Mouse (Mus musculus) forebrain, embryonic 16.5 days (tissue): Measurements from ENCODE around the gene Ssc5d. TPM values are rescaled to one million over a fixed set of nuclear protein-coding genes. Genes with fewer than 3 reads are reported as not detected.

Experiments used
- ATAC-seq: fragments of 200-750 bp; cut with Nextera tagmentation; 2 replicates; pipeline ENCODE4 v1.8.0; 2017; ENCODE audit warnings: mild to moderate bottlenecking, moderate library complexity
- H3K27ac ChIP-seq: fragments of 300-500 bp; sonication (generic); 2 replicates; pipeline ENCODE4 v1.5.1; 2014; ENCODE audit warnings: low read length, control low read depth
- H3K27me3 ChIP-seq: fragments of 300-500 bp; sonication (generic); replicated peaks from 2 replicates; pipeline ENCODE4 v1.6.1; 2014; ENCODE audit warnings: low read length; ENCODE audit not compliant: control insufficient read depth, insufficient read depth
- H3K36me3 ChIP-seq: fragments of 300-500 bp; sonication (generic); 2 replicates; pipeline ENCODE4 v1.6.1; 2014; ENCODE audit not compliant: control insufficient read depth, insufficient read depth
- H3K4me1 ChIP-seq: fragments of 300-500 bp; sonication (generic); replicated peaks from 2 replicates; pipeline ENCODE4 v1.6.1; 2014; ENCODE audit warnings: low read length; ENCODE audit not compliant: control insufficient read depth, insufficient read depth
- H3K4me2 ChIP-seq: fragments of 300-500 bp; sonication (generic); 2 replicates; pipeline ENCODE4 v1.6.1; 2014; ENCODE audit warnings: mild to moderate bottlenecking, low read length, control low read depth
- H3K4me3 ChIP-seq: fragments of 300-500 bp; sonication (generic); replicated peaks from 2 replicates; pipeline ENCODE4 v1.5.1; 2014; ENCODE audit warnings: mild to moderate bottlenecking, low read length, control low read depth
- H3K9ac ChIP-seq: fragments of 300-500 bp; sonication (generic); replicated peaks from 2 replicates; pipeline ENCODE4 v1.6.1; 2014; ENCODE audit warnings: low read depth, low read length, control low read depth
- H3K9me3 ChIP-seq: fragments of 300-500 bp; sonication (generic); 2 replicates; pipeline ENCODE4 v1.6.1; 2016; ENCODE audit warnings: low read length; ENCODE audit not compliant: control insufficient read depth
- WGBS: fragments of 180-500 bp; shearing (Covaris S2); extraction: QIAGEN DNeasy Blood & Tissue Kit; methylation state at CpG from one replicate; pipeline ENCODE4 v1.1.7; 2014; 5-methylcytosine and 5-hydroxymethylcytosine counted together
- polyA plus RNA-seq: library from polyadenylated mRNA; unstranded; fragments of >200 nt; fragmentation: Nextera tagmentation; extraction: Ambion mirVana; gene quantifications from 2 replicates; pipeline ENCODE4 v1.2.1, GENCODE M21; 2015

Gene Ssc5d
- polyA plus RNA-seq, 1 experiment from 2014 or later = 0.34 TPM

DNA sequence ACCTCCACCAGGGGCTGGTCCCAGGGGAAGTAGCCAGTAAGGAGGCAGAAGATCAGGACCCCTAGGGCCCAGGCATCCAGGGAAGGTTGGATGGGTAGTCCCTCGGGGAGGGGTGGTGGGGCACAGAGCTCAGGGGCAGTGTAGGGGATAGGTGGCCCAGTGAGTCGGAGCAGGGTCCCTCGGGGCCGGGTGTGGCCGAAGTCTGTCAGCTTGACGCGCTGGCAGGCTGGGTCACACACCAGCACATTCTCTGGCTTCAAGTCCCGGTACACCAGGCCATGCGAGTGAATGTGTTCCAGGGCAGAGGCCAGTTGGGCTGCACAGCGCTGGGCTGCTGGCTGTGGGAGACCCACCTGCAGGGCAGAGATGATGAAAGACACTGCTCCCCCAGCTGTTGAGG is 31.8 kb downstream of the Ssc5d start:
- no peak overlapping the region for H3K27ac ChIP-seq
- no peaks in the 10 kb centered on the region for H3K9me3 ChIP-seq
- no peaks in the 10 kb centered on the region for H3K4me1 ChIP-seq
- no peaks in the 10 kb centered on the region for H3K27me3 ChIP-seq
- no peak overlapping the region for H3K9ac ChIP-seq
- no peak for ATAC-seq
- no peaks in the 10 kb centered on the region for H3K36me3 ChIP-seq
- H3K4me2 ChIP-seq = no peak overlapping the region
- H3K4me3 ChIP-seq = no peak overlapping the region
- 91% methylated on average over 10 of the region's 10 CpGs for WGBS

DNA sequence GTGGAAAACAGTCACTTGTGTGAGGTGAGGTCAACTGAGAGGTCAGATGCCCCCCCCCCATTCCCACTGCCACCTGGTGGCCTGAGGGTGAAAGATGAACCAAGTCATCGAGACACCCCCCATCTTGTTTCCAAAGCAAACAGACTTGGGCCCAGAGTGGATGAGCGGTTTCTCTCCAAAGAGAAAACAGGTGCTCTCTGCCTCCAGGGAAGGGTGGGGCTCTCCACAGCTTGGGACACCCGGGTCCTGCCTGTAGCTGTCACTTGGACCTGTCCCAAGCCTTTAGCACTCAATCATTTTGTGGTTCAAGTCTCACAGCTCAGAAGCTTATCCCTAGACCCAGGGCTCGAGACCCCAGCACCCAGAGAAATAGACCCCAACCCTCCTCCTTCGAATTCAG is 37.9 kb downstream of the Ssc5d start:
- 87% methylated on average over 5 of the region's 5 CpGs for WGBS
- no peak for ATAC-seq

DNA sequence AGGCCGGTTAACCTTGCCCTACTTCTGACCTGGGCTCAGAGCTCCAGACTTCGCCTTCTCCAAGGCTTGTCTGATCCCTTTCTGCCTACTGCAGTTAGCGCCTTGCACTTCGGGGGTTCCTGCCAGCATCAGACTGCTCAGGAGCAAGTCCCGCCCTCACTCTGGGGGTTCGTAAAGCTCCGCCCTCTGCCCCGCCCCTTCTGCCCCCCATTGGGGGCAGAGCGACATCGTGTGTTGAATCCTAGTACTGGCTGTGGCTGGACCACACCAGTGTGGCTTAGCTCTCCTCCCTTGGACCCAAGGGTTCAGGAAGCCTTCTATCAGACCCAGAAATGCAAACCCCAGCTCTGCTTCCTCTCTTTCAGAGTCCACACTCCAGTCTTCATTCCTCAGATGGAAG is 38.7 kb downstream of the Ssc5d start, which contains the start of gene Sbk2:
Gene Sbk2, minus strand, starts transcription at position 135 of the 400 bp plus-strand sequence.
- ATAC-seq = peak; percentile 80
- Histone ChIP-seq H3K4me3 (no peak within 1 kb of the TSS), H3K27ac (no peak within 1 kb of the TSS), H3K4me1 (no peaks in the 10 kb centered on the region), H3K9me3 (no peaks in the 10 kb centered on the region), H3K9ac (no peak within 1 kb of the TSS), H3K36me3 (no peaks in the 10 kb centered on the region), H3K27me3 (no peaks in the 10 kb centered on the region), H3K4me2 (no peak within 1 kb of the TSS)
- 8% methylated on average over 10 of the region's 10 CpGs for WGBS

More for the DNA sequence above, 37.9 kb downstream of the Ssc5d start:
- Histone ChIP-seq H3K36me3 (no peaks in the 10 kb centered on the region), H3K4me2 (no peak overlapping the region), H3K9ac (no peak overlapping the region), H3K9me3 (no peaks in the 10 kb centered on the region), H3K27me3 (no peaks in the 10 kb centered on the region), H3K27ac (no peak overlapping the region), H3K4me3 (no peak overlapping the region), H3K4me1 (no peaks in the 10 kb centered on the region)

DNA sequence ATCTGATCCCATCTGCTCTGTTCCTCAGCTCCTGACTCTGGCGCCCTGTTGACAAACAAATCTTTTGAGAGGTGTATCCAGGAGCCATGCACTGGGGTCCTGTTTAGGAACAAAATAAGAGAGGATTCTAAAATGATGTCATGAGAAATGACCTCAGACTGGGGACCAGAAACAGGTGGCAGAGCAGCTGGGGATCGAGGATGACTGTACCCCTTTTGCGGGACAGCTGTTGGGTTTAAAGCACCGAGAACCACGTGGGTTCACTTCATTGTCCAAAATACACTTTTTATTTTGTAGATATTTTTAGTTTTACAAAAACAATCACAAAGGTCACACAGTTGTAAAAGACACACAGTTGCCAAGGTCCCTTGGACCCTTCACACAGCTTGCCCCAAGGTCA is 39.4 kb downstream of the Ssc5d start:
- H3K4me1 ChIP-seq = no peaks in the 10 kb centered on the region
- H3K36me3 ChIP-seq = no peaks in the 10 kb centered on the region
- H3K27me3 ChIP-seq = no peaks in the 10 kb centered on the region
- no peak for ATAC-seq
- no peak overlapping the region for H3K27ac ChIP-seq
- H3K9ac ChIP-seq = no peak overlapping the region
- H3K4me2 ChIP-seq = no peak overlapping the region
- no peaks in the 10 kb centered on the region for H3K9me3 ChIP-seq
- 87% methylated on average over 5 of the region's 5 CpGs for WGBS
- no peak overlapping the region for H3K4me3 ChIP-seq

DNA sequence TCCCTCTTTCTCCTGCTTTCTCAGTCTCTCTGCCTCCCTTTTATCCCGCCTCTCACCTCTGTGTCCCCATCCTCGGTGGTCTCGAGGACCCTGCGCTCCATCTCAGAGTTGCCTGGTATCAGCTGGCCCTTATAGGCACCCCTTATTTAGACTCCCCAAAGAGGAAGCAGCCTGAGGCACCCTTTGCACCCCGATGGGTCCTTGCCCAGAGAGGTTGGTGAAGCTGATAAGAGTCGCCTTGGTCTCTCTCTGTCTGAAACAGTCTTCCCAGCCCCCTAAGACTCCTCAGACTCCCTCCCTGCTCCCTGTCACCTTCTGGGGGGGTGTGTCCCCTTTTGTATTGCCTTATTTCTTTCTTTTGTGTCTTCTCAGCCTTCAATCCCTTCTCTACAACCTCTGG is 45.5 kb downstream of the Ssc5d start, which contains the start of gene Sbk3:
Gene Sbk3, minus strand, starts transcription at position 101 of the 400 bp plus-strand sequence.
- no peak for ATAC-seq

DNA sequence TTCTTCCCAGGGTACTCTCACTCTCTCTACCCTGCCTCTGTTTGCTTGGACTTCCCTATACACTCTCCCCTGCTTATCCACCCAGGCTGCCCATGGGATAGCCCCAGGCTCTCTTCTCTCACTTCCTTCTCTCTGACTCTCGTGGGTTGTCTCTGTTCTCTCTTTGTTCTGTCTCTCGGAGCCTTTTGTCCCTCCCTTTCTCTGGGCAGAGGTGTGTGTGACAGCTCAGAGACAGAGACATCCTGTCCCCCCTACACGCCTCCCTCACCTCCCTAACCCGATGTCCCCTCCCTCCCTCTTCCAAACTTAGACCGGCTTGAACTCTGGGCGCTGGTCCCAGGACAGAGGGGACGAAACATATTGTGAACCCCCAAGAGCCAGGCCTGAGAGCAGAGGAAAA is 46.1 kb downstream of the Ssc5d start:
- H3K4me3 ChIP-seq = no peak overlapping the region
- no peaks in the 10 kb centered on the region for H3K36me3 ChIP-seq
- no peaks in the 10 kb centered on the region for H3K4me1 ChIP-seq
- 36% methylated on average over 7 of the region's 7 CpGs for WGBS
- no peak for ATAC-seq
- no peak overlapping the region for H3K27ac ChIP-seq
- peaks cover under 1% of the 10 kb centered on the region; the same call in 1 of the 2 replicates for H3K9me3 ChIP-seq
- H3K9ac ChIP-seq = no peak overlapping the region
- no peak overlapping the region for H3K4me2 ChIP-seq
- no peaks in the 10 kb centered on the region for H3K27me3 ChIP-seq

More for the DNA sequence above, 45.5 kb downstream of the Ssc5d start, which contains the start of gene Sbk3:
- H3K27ac ChIP-seq = no peak within 1 kb of the TSS
- no peaks in the 10 kb centered on the region for H3K27me3 ChIP-seq
- H3K9ac ChIP-seq = no peak within 1 kb of the TSS
- 40% methylated on average over 6 of the region's 6 CpGs for WGBS
- no peaks in the 10 kb centered on the region for H3K4me1 ChIP-seq
- no peaks in the 10 kb centered on the region for H3K36me3 ChIP-seq
- no peak within 1 kb of the TSS for H3K4me2 ChIP-seq
- H3K9me3 ChIP-seq = no peaks in the 10 kb centered on the region
- H3K4me3 ChIP-seq = no peak within 1 kb of the TSS

DNA sequence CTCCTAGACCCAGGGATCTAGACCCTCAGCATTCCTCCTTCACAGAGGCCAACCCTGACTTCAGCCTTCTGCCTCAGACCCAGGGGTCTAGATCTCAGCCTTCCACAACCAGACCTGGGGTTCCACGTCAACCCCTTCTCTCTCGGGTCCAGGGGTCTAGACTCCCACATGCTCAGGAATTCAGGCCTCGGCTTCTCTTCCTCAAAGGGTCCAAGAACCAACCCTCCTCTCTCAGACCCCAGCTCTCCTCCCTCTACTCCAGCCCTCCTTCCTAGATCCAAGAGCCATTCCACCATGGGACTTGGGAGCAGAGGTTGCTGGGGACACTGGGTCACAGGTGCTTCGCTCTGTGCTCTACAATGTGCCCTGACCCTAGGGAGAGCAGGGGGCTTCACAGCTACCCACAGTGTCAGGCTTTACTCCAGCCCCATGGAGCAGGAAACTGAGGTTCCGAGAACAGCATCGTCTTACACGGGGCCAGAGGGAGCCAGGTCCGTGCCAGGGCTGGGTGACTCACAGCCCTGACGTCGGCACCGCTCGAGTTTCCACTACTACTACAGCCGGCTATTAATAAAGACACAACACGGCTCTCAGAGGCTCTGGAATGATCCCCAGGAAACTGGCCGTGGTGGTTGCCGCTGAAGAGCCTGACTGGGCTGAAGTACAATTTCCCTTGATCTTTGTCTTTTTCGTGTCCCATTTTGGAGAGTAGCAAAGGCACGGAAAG is 46.9 kb downstream of the Ssc5d start:
- no peak overlapping the region for H3K4me2 ChIP-seq
- ATAC-seq = no peak
- no peak overlapping the region for H3K9ac ChIP-seq
- peaks cover 4% of the 10 kb centered on the region; the same call in 1 of the 2 replicates for H3K9me3 ChIP-seq
- H3K27ac ChIP-seq = no peak overlapping the region
- WGBS = 80% methylated on average over 18 of the region's 18 CpGs
- H3K27me3 ChIP-seq = no peaks in the 10 kb centered on the region
- H3K36me3 ChIP-seq = no peaks in the 10 kb centered on the region
- no peak overlapping the region for H3K4me3 ChIP-seq
- no peaks in the 10 kb centered on the region for H3K4me1 ChIP-seq

DNA sequence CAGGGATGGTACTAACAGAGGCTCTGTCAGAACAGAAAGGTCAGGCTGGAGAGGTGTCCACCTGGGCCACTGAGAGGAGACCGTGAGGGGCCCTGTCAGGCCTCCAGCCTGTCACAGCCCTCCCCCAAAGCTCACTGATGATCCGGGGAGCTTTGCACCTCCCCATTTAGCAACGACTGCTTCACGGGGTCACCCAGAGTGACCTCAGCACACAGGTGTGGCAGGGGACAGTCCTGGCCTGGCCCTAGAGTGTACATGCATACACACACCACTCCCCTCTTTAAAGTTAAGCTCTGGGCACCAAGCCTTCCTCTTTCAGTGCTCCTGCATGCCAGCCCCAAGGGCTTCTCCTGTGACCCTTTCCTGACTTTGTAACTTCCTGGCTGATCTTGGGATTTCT is 49.9 kb downstream of the Ssc5d start:
- Histone ChIP-seq H3K27ac (no peak overlapping the region), H3K4me2 (no peak overlapping the region), H3K36me3 (no peaks in the 10 kb centered on the region), H3K9ac (no peak overlapping the region), H3K4me3 (no peak overlapping the region), H3K27me3 (no peaks in the 10 kb centered on the region), H3K4me1 (no peaks in the 10 kb centered on the region), H3K9me3 (peaks cover 4% of the 10 kb centered on the region; the same call in 1 of the 2 replicates)
- ATAC-seq = no peak
- WGBS = 63% methylated on average over 4 of the region's 4 CpGs

DNA sequence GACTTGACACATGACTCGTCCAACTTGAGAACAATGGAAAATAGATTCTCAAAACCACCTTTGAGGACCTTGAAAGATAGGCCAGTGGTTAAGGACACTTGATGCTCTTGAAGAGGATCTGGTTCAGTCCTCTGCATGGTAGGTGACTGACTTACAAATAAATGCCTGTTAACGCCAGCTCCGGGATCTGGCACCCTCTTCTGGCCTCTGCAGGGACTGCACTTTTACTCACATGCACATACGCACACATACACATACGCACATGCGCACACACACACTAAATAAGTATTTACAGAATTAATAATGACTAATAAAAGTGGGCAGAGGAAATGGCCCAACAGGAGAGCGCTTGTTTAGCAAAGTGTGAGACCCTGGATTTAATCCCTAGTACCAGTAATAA is 51.2 kb downstream of the Ssc5d start:
- Histone ChIP-seq H3K4me3 (no peak overlapping the region), H3K4me2 (no peak overlapping the region), H3K27me3 (no peaks in the 10 kb centered on the region), H3K9ac (no peak overlapping the region), H3K4me1 (no peaks in the 10 kb centered on the region), H3K9me3 (peaks cover 4% of the 10 kb centered on the region; the same call in 1 of the 2 replicates), H3K36me3 (no peaks in the 10 kb centered on the region), H3K27ac (no peak overlapping the region)
- no peak for ATAC-seq
- WGBS = 91% methylated on average over 7 of the region's 7 CpGs
